Mouse (Mus musculus): Measurements from ENCODE around the gene Epha6. TPM values are rescaled to one million over a fixed set of nuclear protein-coding genes. Genes with fewer than 3 reads are reported as not detected.
A peak's percentile ranks its signal among the peaks of the same experiment; 100 is the strongest.

Epha6 gene
- polyA plus RNA-seq, 1 experiment from 2014 or later: 2.1 TPM

GRCm38 (mm10) chr16:60086976-60087375, 518.4 kb downstream of the Epha6 start:
- no peak overlapping the region for H3K4me2 ChIP-seq
- H3K27ac ChIP-seq: no peak overlapping the region
- no peaks in the 10 kb centered on the region for H3K27me3 ChIP-seq
- no peak overlapping the region for H3K9ac ChIP-seq
- no peaks in the 10 kb centered on the region for H3K9me3 ChIP-seq (replicated peaks)
- H3K4me1 ChIP-seq: no peaks in the 10 kb centered on the region
- H3K36me3 ChIP-seq (ENCODE audit: poor library complexity, severe bottlenecking): no peaks in the 10 kb centered on the region
- no peak overlapping the region for H3K4me3 ChIP-seq
- WGBS: 86% methylated on average over 3 of the region's 3 CpGs
- ATAC-seq: no peak

GRCm38 (mm10) chr16:60070457-60071112, 534.7 kb downstream of the Epha6 start:
- H3K4me2 ChIP-seq: no peak overlapping the region
- H3K4me3 ChIP-seq: no peak overlapping the region
- no peaks in the 10 kb centered on the region for H3K36me3 ChIP-seq (ENCODE audit: poor library complexity, severe bottlenecking)
- H3K27me3 ChIP-seq: no peaks in the 10 kb centered on the region
- no peaks in the 10 kb centered on the region for H3K4me1 ChIP-seq
- WGBS: 85% methylated on average over 10 of the region's 10 CpGs
- no peak overlapping the region for H3K27ac ChIP-seq
- no peak overlapping the region for H3K9ac ChIP-seq
- no peak for ATAC-seq
- no peaks in the 10 kb centered on the region for H3K9me3 ChIP-seq (replicated peaks)

GRCm38 (mm10) chr16:60043809-60044208, 561.5 kb downstream of the Epha6 start:
- H3K4me3 ChIP-seq: no peak overlapping the region
- H3K4me1 ChIP-seq: no peaks in the 10 kb centered on the region
- no peak for ATAC-seq
- no peak overlapping the region for H3K4me2 ChIP-seq
- H3K9me3 ChIP-seq (replicated peaks): no peaks in the 10 kb centered on the region
- WGBS: 79% methylated on average over 1 of the region's 1 CpGs
- H3K9ac ChIP-seq: no peak overlapping the region
- no peaks in the 10 kb centered on the region for H3K36me3 ChIP-seq (ENCODE audit: poor library complexity, severe bottlenecking)
- no peaks in the 10 kb centered on the region for H3K27me3 ChIP-seq
- H3K27ac ChIP-seq: no peak overlapping the region

GRCm38 (mm10) chr16:60028381-60028780, 577.0 kb downstream of the Epha6 start:
- 53% methylated on average over 1 of the region's 1 CpGs for WGBS
- Histone ChIP-seq H3K4me3 (no peak overlapping the region), H3K27me3 (no peaks in the 10 kb centered on the region), H3K9ac (no peak overlapping the region), H3K9me3 (replicated peaks) (no peaks in the 10 kb centered on the region), H3K27ac (no peak overlapping the region), H3K4me2 (no peak overlapping the region), H3K36me3 (ENCODE audit: poor library complexity, severe bottlenecking) (no peaks in the 10 kb centered on the region), H3K4me1 (no peaks in the 10 kb centered on the region)
- no peak for ATAC-seq

- no peak for ATAC-seq
- Histone ChIP-seq H3K9me3 (replicated peaks) (no peaks in the 10 kb centered on the region), H3K27ac (no peak overlapping the region), H3K4me3 (no peak overlapping the region), H3K27me3 (no peaks in the 10 kb centered on the region), H3K4me2 (no peak overlapping the region), H3K9ac (no peak overlapping the region), H3K36me3 (ENCODE audit: poor library complexity, severe bottlenecking) (no peaks in the 10 kb centered on the region), H3K4me1 (no peaks in the 10 kb centered on the region)
- WGBS: 22% methylated on average over 2 of the region's 2 CpGs
These were observed 598.3 kb downstream of the Epha6 start for GRCm38 (mm10) chr16:60006857-60007568.

GRCm38 (mm10) chr16:59969816-59970215, 635.5 kb downstream of the Epha6 start:
- Histone ChIP-seq H3K9me3 (replicated peaks) (no peaks in the 10 kb centered on the region), H3K36me3 (ENCODE audit: poor library complexity, severe bottlenecking) (no peaks in the 10 kb centered on the region), H3K4me1 (peaks cover 4% of the 10 kb centered on the region; the same call in 1 of the 2 replicates), H3K27me3 (no peaks in the 10 kb centered on the region), H3K4me3 (no peak overlapping the region), H3K4me2 (no peak overlapping the region), H3K27ac (no peak overlapping the region), H3K9ac (no peak overlapping the region)
- 19% methylated on average over 4 of the region's 4 CpGs for WGBS
- peak; percentile 66 for ATAC-seq

- Histone ChIP-seq H3K4me2 (no peak overlapping the region), H3K4me1 (no peaks in the 10 kb centered on the region), H3K27ac (no peak overlapping the region), H3K9me3 (replicated peaks) (no peaks in the 10 kb centered on the region), H3K9ac (no peak overlapping the region), H3K27me3 (no peaks in the 10 kb centered on the region), H3K36me3 (ENCODE audit: poor library complexity, severe bottlenecking) (no peaks in the 10 kb centered on the region), H3K4me3 (no peak overlapping the region)
- no peak for ATAC-seq
- 87% methylated on average over 2 of the region's 2 CpGs for WGBS
These were observed 649.6 kb downstream of the Epha6 start for GRCm38 (mm10) chr16:59955731-59956130.

- Histone ChIP-seq H3K4me3 (no peak overlapping the region), H3K36me3 (ENCODE audit: poor library complexity, severe bottlenecking) (no peaks in the 10 kb centered on the region), H3K9ac (no peak overlapping the region), H3K27me3 (no peaks in the 10 kb centered on the region), H3K4me2 (no peak overlapping the region), H3K4me1 (no peaks in the 10 kb centered on the region), H3K9me3 (replicated peaks) (no peaks in the 10 kb centered on the region), H3K27ac (no peak overlapping the region)
- WGBS: 92% methylated on average over 4 of the region's 4 CpGs
- ATAC-seq: no peak
These were observed 681.6 kb downstream of the Epha6 start for GRCm38 (mm10) chr16:59923696-59924095.

GRCm38 (mm10) chr16:59880073-59880472, 725.3 kb downstream of the Epha6 start:
- H3K4me3 ChIP-seq: no peak overlapping the region
- no peaks in the 10 kb centered on the region for H3K4me1 ChIP-seq
- 95% methylated on average over 13 of the region's 13 CpGs for WGBS
- no peaks in the 10 kb centered on the region for H3K36me3 ChIP-seq (ENCODE audit: poor library complexity, severe bottlenecking)
- H3K27ac ChIP-seq: no peak overlapping the region
- no peaks in the 10 kb centered on the region for H3K27me3 ChIP-seq
- no peak overlapping the region for H3K9ac ChIP-seq
- H3K4me2 ChIP-seq: no peak overlapping the region
- no peak for ATAC-seq
- no peaks in the 10 kb centered on the region for H3K9me3 ChIP-seq (replicated peaks)

GRCm38 (mm10) chr16:59871792-59872191, 733.5 kb downstream of the Epha6 start:
- no peaks in the 10 kb centered on the region for H3K4me1 ChIP-seq
- no peak overlapping the region for H3K9ac ChIP-seq
- H3K4me3 ChIP-seq: no peak overlapping the region
- H3K27me3 ChIP-seq: no peaks in the 10 kb centered on the region
- ATAC-seq: peak; percentile 24; the same call in 1 of the 2 replicates
- H3K36me3 ChIP-seq (ENCODE audit: poor library complexity, severe bottlenecking): no peaks in the 10 kb centered on the region
- WGBS: 91% methylated on average over 3 of the region's 3 CpGs
- no peak overlapping the region for H3K27ac ChIP-seq
- no peaks in the 10 kb centered on the region for H3K9me3 ChIP-seq (replicated peaks)
- no peak overlapping the region for H3K4me2 ChIP-seq

GRCm38 (mm10) chr16:59854160-59854717, 751.1 kb downstream of the Epha6 start:
- Histone ChIP-seq H3K36me3 (ENCODE audit: poor library complexity, severe bottlenecking) (no peaks in the 10 kb centered on the region), H3K9ac (no peak overlapping the region), H3K27ac (no peak overlapping the region), H3K4me3 (no peak overlapping the region), H3K9me3 (replicated peaks) (no peaks in the 10 kb centered on the region), H3K4me2 (no peak overlapping the region), H3K4me1 (peaks cover 5% of the 10 kb centered on the region; the same call in 1 of the 2 replicates), H3K27me3 (no peaks in the 10 kb centered on the region)
- 11% methylated on average over 7 of the region's 7 CpGs for WGBS
- ATAC-seq: peak; percentile 93

- Histone ChIP-seq H3K36me3 (ENCODE audit: poor library complexity, severe bottlenecking) (no peaks in the 10 kb centered on the region), H3K9ac (no peak overlapping the region), H3K9me3 (replicated peaks) (no peaks in the 10 kb centered on the region), H3K27me3 (no peaks in the 10 kb centered on the region), H3K27ac (no peak overlapping the region), H3K4me3 (no peak overlapping the region), H3K4me1 (peaks cover 5% of the 10 kb centered on the region; the same call in 1 of the 2 replicates), H3K4me2 (no peak overlapping the region)
- 9% methylated on average over 2 of the region's 2 CpGs for WGBS
- no peak for ATAC-seq
These were observed 752.6 kb downstream of the Epha6 start for GRCm38 (mm10) chr16:59852689-59853088.

Data from forebrain, embryonic 13.5 days (tissue).